Mouse (Mus musculus) gastrocnemius, postnatal 25 days (tissue): ENCODE measurements around the gene Pcsk6. TPM values are rescaled to one million over a fixed set of nuclear protein-coding genes. Genes with fewer than 3 reads are reported as not detected.
A peak's percentile ranks its signal among the peaks of the same experiment; 100 is the strongest.
"Not testable (repeated sequence)": the region's sequence is repeated elsewhere in the genome, so short reads cannot be mapped to it uniquely, and the experiment has no call there.

ENCODE experiments used
- DNase-seq: peaks from one replicate; pipeline ENCODE4 v3.0.0; 2022
- long read RNA-seq, 2 experiments: library from polyadenylated mRNA; stranded (forward); transcript quantifications; one replicate each; pipeline ENCODE4 v2.0.0; 2021
- total RNA-seq, 2 experiments: library from RNA; stranded (reverse); gene quantifications; 1 replicate in 1 of 2; 2 replicates in 1 of 2; pipeline ENCODE4 v1.2.3; 2021

Pcsk6 gene
- 10 to 100 TPM; 21.0 to 25.1 TPM for total RNA-seq
- long read RNA-seq, experiment 1, full-length matches to known transcripts, result 3 of 5 reads
- long read RNA-seq, experiment 1, partial matches to known transcripts, result 2 of 5 reads
- long read RNA-seq, experiment 1, other reads (novel, unspliced or antisense), result 0 of 5 reads
- long read RNA-seq, experiment 2, full-length matches to known transcripts, result 2 of 5 reads
- long read RNA-seq, experiment 2, partial matches to known transcripts, result 3 of 5 reads
- long read RNA-seq, experiment 2, other reads (novel, unspliced or antisense), result 0 of 5 reads

DNA sequence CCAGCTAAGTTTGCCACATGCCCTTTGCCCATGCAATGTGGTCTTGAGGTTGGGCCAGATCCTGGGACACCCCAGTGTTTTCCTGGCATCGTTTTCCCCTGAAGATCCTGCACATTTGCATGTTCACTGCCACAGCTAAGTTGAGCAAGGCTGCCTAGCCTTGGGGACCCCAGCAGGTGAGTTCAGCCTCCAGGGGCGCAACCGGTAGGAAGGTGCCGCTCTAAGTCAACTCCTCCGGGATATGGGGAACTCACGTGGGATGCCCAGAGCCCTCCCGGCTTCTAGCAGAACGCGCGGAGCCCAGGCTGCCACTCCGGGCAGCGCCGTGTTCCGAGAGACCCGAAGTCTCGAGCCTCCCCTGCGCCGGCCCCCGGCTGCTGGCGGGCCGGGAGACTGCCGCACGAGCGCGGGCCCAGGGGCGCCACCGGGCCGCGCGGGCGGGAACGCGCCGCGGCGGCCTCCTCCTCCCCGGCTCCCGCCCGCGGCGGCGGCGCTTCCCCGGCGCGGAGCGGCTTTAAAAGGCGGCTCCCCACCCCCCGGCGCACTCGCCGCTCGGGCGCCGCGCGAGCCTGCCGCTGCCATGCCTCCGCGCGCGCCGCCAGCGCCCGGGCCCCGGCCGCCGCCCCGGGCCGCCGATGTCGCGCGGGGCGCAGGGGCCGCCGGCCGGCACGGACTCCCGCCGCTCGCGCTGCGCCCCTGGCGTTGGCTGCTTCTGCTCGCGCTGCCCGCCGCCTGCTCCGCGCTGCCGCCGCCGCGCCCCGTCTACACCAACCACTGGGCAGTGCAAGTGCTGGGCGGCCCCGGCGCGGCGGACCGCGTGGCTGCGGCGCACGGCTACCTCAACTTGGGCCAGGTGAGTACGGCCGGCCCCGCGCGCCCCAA is at the start of gene Pcsk6:
Pcsk6 (plus strand) TSS at position 144 of the 882 bp plus-strand sequence.
- DNase-seq, result no peak

DNA sequence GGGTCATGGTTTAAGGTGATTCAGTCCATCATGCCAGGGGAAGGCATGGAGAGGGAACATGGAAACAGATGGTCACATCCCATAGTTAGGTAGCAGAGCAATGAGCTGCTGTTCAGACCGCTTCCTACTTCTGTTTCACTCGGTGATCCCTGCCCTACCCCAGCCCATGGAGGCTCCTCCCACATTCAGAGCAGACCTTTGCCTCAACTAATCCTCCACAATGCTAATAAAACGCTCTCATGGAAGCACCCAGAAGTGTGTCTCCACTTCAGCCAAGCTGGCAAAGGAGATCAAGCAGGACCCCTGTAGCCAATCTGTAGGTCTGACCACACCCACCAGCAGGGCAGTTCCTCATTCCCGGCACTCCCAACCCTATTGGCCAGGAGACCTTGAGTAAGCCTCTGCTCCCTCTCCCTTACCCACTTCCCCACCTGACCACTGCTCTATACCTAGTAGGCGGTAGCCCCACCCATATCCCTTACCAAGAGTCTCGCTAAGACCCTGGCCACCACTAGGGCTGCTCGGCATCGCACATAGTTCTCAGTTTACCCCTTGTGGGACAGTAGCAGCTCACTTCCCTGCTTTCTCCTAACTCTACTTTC is 47.8 kb upstream of the Pcsk6 start:
- no peak for DNase-seq

GRCm38 (mm10) chr7:65817564-65817963 is 44.0 kb upstream of the Pcsk6 start:
- no peak for DNase-seq

GRCm38 (mm10) chr7:65820391-65820790 is 41.1 kb upstream of the Pcsk6 start:
- DNase-seq, result no peak

- not testable (repeated sequence) for DNase-seq
Observed at GRCm38 (mm10) chr7:65821901-65822300, 39.6 kb upstream of the Pcsk6 start.

GRCm38 (mm10) chr7:65822506-65823119 is 38.9 kb upstream of the Pcsk6 start:
- no peak for DNase-seq

DNA sequence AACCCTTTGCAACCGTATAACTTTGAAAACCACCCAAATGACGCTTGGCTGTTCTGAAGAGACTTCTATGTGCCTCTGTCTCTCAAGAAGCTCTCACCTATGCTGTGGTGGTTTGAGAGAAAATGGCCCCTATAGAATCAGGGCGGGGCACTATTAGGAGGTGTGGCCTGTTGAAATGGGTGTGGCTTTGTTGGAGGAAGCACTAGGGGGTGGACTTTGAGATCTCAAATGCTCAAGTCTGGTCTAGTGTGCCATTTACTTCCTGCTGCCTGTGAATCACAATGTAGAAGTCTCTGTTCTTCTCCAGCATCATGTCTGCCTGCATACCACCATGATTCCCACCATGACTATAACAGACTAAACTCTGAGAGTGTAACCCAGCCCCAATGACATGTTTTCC is 21.8 kb upstream of the Pcsk6 start:
- no peak for DNase-seq

DNA sequence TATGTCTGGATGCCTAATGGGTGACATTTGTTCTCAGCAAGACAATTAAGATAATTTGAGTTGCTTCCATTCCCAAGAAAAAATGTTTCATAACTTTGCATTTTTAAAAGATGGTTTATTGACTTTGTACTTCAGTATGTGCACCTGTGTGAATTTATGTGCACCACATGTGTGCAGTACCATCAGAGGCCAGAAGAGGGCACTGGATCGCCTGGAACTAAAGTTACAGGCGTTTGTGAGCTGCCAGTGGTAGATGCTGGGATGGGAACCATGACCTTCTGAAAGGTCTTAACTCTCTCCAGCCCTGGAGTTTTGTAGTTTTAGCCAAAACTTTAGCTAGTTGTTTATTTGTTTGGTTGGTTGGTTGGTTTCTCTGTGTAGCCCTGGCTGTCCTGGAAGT is 18.3 kb upstream of the Pcsk6 start:
- DNase-seq, result no peak

GRCm38 (mm10) chr7:65860981-65861380 is 553 bp upstream of the Pcsk6 start:
- DNase-seq, result no peak

- no peak for DNase-seq
Observed at GRCm38 (mm10) chr7:65862473-65863176, 1.1 kb downstream of the Pcsk6 start.

GRCm38 (mm10) chr7:65869173-65869572 is 7.6 kb downstream of the Pcsk6 start:
- peak; percentile 54 for DNase-seq

DNA sequence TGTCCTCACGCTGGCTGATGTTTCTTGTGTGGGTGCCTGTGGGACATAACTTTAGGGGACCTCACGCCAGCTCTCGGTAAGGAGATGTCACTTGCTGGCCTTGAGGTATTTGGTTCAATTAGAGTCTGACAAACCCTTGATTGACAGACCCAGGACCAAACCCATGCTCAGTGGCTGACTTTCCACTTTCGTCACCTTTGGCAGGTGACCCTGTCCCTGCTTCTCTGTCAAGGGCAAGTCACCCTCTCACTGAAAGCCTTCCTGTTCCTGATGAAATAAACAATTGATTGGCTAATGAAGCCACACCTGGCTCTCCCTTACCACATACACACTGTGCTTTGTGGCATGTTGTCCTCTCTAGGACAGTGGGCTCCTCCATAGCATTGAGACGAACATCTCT is 8.3 kb downstream of the Pcsk6 start:
- no peak for DNase-seq

DNA sequence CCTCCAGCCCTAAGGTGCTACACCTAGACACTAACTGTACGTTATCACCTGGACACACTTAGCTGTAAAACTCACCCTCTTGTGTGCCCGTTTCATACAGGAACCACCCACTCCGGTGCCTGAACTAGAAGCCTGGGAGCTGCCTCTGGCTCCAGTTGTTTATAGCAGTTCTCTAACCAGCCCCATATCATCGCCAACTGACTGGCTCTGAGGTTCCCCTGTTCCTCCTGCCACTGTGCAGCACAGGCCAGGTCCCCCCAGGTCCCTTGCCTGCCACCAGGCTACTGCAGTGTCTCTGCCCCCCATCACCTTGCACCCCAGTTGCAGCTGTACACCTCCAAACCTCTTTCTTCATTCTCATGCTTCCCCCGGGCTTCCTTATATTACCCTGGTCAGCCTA is 8.7 kb downstream of the Pcsk6 start:
- DNase-seq, result no peak

DNA sequence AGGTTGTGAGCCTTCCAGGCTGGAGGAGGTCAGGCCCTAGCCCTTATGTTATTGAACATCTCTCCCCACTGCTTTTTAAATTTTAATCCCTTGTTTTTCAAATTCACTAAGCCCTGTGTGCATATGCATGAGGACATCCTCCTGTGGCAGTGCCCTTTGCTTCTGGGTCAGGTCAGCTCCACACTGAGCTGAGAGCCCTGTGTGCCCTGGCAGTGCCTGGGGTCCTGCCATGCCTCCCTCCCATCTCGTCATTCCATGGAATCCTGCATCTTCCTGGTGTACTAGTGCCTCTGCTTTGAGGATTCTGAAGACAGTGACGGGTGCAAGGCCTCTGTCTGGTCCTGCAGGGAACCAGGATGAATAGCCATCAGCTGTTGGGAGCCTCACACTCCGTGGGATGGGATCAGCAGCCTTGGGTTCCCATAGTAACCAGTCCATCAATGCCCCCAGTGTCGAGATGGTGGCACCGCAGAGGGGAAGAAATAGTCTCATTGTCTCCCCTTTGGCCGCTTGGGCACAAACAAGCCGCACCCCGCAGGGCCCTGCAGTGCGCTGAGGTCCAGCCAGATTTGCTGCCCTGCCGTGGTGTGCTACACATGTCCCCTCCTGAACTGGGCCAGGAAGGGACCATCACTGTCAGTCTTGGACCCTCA is 9.5 kb downstream of the Pcsk6 start:
- DNase-seq, result no peak

DNA sequence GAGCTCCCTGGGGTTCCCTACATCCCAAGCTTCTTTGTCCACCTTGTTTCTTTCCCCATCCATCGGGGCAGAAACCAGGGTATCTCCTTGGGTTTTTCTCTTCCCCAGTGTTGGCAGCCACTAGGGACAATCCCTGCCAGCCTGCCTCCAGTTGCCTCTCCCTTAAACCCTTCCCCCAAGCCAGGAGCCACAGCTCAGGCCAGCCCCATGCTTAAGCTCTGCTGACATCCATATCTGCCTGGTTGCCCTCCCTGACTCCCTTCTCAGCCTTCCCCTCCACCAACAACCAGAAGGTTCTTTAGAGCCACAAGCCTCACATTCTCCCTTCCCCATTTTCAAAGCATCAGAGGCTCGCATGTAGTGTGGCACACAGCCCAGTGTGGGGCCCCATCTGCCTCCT is 10.3 kb downstream of the Pcsk6 start:
- DNase-seq, result no peak

DNA sequence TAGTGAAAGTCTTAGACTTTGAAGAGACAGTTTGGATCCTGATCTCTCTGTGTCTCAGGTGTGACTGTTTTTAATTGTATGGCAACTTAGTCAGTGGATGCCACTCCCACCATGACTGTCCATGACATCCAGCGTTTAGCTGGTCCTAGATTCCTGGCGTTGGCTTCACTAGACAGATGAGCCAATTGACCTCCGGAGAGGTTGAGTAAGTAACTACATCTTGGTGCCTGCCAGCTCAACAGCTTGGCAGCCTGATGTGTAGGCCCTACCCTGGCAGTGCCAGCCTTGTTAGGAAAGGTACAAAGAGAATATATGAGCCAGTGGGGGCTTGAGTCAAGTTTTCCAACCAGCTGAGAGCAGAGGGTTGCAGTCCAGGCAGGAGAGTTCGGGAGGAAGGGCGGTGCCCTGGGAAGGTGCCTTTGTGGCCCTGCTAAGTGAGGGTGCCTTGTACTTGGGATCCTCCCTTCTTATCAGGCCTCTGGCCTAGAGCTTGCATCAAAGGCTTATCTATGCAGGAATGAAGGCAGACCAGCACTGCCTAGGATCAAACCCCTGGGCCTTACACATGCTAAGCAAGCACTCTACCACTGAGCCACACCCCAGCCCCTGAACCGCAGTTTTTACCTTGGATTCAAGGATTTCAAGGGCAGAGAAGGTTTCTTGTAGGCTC is 11.8 kb downstream of the Pcsk6 start:
- no peak for DNase-seq

- DNase-seq, result no peak
Observed at GRCm38 (mm10) chr7:65873902-65874301, 12.4 kb downstream of the Pcsk6 start.

GRCm38 (mm10) chr7:65876596-65876995 is 15.1 kb downstream of the Pcsk6 start:
- no peak for DNase-seq

GRCm38 (mm10) chr7:65878234-65878633 is 16.7 kb downstream of the Pcsk6 start:
- no peak for DNase-seq

DNA sequence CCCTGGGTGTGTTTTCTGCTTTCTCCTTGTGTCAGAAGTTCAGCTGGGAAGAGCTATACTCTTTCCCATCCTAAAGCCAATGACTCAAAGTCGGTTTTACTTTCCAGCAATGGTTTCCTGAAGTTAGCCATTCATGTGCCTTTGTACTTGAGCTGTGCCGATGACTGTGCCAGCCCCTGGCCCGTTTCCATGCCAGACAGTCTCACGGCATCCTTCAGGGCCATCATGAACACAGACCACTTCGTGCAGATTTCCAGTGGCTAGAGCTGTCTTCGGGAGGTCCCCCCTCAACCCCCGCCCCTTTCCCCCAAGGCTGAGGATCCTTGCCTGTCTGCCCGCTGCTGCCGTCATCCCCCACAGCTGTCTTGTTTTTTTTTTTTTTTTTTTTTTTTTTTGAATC is 17.8 kb downstream of the Pcsk6 start:
- DNase-seq, result no peak
